Mouse (Mus musculus) B cell, adult 2 months (primary cell): Measurements from ENCODE around the gene Olfr1006.
"Not testable (repeated sequence)": the region's sequence is repeated elsewhere in the genome, so short reads cannot be mapped to it uniquely, and the experiment has no call there.

Experiments used
- DNase-seq, 2 experiments: peaks; one replicate each; pipeline ENCODE4 v3.0.0; 2022

Olfr1006 gene

DNA sequence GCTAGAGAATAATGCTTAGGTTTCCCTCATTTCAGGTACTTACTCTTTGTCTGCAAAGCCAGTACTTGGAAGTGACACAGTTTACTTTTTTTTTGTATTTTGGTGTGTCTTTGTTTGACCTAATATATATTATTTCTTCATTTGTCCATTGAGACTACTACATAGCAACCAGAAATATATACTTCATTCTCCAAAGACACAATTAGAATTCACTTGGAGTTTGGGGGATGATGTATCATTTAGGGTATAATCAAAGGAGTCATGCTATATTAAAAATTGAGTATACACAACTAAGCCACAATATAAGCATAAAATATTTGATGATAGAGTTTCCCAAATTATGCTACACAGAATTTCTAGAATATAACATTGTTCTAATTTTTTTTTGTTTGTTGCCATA, at the start of gene Olfr1006:
TSS of gene Olfr1006 (minus strand) at position 101 of the 400 bp plus-strand sequence.
- no peak for DNase-seq

DNA sequence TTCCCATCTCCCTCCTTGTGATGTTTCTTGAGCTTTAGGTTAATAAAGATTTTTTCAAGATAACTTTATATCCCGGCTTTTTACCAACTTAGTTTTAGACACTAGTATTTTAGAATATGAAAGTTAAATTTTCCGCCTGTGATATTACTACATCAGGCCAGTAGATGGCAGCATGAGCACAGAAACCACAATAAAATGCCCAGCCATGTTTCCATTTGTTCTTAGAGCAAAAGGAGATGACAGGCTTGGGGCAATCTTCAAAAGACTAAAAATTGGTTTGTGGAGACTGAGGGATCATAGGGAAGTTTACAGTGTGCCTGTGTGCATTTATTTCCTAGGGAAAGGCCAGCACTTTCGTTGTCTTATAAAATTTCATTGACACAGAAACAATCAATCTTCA, 47.2 kb upstream of the Olfr1006 start:
- DNase-seq, result no peak

DNA sequence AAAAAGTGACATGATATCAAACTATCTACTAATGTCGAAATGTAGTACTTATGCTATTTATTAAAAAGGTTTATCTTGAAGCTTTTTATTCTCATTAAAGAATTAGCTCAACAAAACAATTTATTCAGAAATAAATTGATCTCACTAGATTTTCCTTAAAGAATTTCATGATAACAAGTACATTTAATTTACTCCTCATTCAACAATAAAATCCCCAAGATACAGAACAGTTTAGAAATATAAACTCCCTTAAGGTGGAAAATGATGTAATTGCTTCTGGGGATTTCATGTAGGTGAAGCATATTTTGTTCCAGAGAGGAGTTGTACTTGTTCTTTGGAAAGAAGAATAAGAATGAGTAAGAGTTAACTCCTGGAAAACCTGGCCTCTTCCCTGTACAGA, 36.6 kb upstream of the Olfr1006 start, which contains the start of gene Olfr1009:
TSS of gene Olfr1009 (plus strand) at position 301 of the 400 bp plus-strand sequence.
- DNase-seq, result no peak

DNA sequence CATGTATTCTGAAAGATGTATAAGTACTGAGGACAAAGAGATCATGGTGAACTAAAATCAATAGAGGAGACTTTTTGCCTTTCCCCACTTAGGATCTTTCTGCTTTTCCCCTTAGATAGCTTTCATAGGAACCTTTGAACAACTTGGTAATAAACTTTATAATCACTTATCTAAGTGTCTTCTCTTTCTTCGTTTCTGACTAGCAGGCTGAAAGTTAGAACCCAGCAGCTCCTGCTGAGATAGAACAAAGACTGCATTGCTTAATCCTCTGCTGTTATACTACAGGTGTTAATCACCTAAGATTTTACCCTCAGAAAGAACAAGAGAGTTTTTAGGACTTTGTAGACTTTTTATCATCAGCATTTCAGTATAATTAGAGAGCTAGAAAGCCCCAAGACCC, 32.6 kb upstream of the Olfr1006 start:
- no peak for DNase-seq

DNA sequence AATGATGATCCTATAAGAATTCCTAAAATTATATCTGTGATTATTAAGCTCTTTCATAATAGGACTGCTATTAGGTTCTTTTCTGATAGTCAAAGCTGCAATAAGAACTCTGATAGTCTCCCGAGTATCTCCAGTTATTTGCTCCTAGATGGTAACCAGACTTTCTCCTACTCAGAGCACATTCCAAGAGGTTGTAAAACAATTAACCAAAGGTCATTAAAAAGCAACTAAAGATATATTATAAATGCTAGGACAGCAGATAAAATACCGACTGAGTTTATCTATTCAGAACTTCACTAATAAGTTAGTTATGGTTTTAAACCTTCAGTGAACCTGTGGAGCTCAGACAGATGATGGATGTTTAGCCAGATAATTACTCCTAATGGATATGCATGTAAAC, 32.1 kb upstream of the Olfr1006 start:
- DNase-seq, result not testable (repeated sequence)

DNA sequence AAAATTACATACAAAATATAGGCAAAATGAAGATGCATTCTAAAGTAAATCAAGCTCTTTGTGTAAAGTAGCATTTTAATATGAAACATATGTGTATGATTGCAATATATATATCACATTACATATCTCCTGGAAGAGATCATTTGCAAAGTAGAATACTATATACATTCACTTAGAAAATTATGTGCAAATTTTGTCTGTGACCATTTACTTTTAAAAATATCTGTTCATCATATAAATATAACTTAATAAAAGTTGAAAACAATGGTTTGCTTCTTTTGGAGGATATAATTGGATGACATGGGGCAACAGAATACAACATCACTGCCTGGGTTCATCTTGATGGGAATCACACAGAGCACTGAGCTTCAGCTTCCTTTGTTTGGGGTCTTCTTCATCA, 10.6 kb upstream of the Olfr1006 start, which contains the start of gene Olfr1008:
TSS of gene Olfr1008 (plus strand) at position 301 of the 400 bp plus-strand sequence.
- no peak for DNase-seq

DNA sequence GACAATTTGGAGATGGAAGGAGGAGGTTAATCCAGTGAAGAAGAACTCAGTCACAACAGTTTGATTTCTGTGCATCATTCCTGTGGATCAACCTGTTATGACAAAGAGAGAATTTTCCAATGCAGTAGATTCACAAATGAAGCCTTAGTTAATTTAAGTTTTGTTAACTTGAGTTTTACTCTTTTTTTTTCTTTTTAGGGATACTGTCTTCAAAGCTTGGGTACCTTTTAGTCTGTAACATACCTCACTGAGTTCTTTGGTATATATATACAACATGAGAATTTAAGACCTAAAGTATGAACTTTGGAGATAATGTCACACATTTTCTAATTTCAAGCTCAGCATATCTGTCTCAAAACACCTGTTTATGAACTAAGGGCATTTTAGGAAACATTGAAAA, 14.2 kb downstream of the Olfr1006 start, which contains the start of gene Olfr154:
TSS of gene Olfr154 (minus strand) at position 101 of the 400 bp plus-strand sequence.
- DNase-seq, result not testable (repeated sequence)

DNA sequence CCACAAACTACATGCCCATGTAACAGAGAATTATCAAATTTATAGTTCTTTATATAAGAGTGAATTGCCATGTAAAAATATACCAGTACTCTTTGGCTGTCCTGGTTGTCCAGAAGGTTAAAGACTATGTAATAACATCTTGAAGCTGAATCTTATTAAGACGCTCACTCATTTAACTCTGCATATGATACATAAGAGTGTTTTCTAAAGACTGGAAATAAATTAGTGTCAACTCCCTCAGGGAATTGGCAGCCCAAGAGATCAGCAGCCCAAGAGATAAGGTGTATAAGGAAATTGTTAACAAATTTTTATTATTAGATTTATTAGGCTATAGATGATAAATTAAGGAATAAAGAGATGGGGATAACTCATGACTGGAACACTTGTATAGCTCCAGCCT, 28.0 kb downstream of the Olfr1006 start, which contains the start of gene Olfr1002:
TSS of gene Olfr1002 (minus strand) at position 101 of the 400 bp plus-strand sequence.
- DNase-seq, result no peak
